Mouse (Mus musculus): Measurements from ENCODE around the gene Mapk10.

DNA sequence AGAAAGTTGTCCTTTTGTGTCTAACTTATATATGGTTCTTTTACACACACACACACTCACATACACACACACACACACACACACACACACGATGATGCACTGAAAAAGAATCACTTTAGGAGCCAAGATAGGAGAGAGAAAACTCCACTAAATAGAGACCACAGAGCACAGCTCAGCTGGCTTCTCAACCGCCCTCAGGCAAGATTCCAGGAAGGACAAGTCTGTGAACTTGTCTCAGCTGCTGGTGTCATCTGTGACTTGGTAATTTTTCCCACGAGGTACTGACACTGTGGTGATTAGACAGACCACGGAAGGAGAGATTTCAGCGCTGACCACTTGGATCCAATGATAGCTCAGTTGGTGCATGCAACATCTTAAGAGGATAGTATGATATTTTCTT is 310.0 kb downstream of the Mapk10 start:
- TF ChIP-seq CTCF (IDR thresholded peaks at IDR 0.05; ENCODE audit: low read depth, low read length) (no peak), POLR2A (IDR thresholded peaks at IDR 0.05; ENCODE audit: insufficient read depth, low read length) (no peak), EP300 (IDR thresholded peaks at IDR 0.05; ENCODE audit: insufficient read depth, low read depth, low read length) (no peak)
